19 mouse cellular contexts compared by ENCODE assay signal in the genomic region with DNA sequence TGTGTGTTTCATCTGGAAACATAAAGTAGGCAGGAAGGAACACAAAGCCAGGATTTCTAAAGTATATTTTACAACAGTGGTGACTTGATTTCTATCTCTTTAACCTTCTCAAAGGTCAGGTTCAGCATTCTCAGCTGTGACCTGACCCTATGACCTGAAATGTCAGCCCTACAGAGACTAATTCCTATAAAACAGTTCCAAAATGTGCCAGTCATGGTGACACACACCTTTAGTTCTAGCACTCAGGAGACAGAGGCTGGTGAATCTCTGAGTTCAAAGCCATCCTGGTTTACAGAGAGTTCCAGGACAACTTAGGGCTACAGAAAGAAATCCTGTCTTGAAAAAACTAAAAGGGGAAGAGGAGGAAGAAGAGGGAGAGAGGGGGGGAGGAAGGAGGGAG.
"Had no signal": no experiment of that assay in that cellular context is flagged by ENCODE, and none has a peak within 500 bp of the region (broad histone marks: within the 10 kb centered on the region; RNA-seq: fewer than 3 reads in every experiment).

No protein-coding gene starts in this region.

- H3K4me1 ChIP-seq: midbrain, embryonic 13.5 days; neural tube, embryonic 13.5 days; neural tube, embryonic 15.5 days; stomach, embryonic 15.5 days had no signal

- H3K9me3 ChIP-seq: midbrain, embryonic 13.5 days; neural tube, embryonic 13.5 days; neural tube, embryonic 15.5 days; stomach, embryonic 15.5 days had no signal

- ATAC-seq: midbrain, embryonic 13.5 days; midbrain, embryonic 16.5 days had no signal

- H3K36me3 ChIP-seq: midbrain, embryonic 13.5 days; neural tube, embryonic 13.5 days; neural tube, embryonic 15.5 days; stomach, embryonic 15.5 days had no signal

- H3K4me2 ChIP-seq: lung, embryonic 14.5 days; midbrain, embryonic 11.5 days; midbrain, embryonic 13.5 days; neural tube, embryonic 13.5 days; neural tube, embryonic 15.5 days; stomach, embryonic 15.5 days had no signal

- H3K27me3 ChIP-seq: midbrain, embryonic 13.5 days; neural tube, embryonic 13.5 days; neural tube, embryonic 15.5 days; stomach, embryonic 15.5 days had no signal

- H3K9ac ChIP-seq: lung, embryonic 14.5 days; midbrain, embryonic 13.5 days; neural tube, embryonic 13.5 days; neural tube, embryonic 15.5 days; stomach, embryonic 15.5 days had no signal

- DNase-seq: lung, adult 18-20 months; lung, embryonic 14.5 days; lung, postnatal 10 days; retina, postnatal 1 day; right cerebral cortex, adult 18-20 months; right cerebral cortex, postnatal 25 days; thymus, adult 2 months; thymus, postnatal 25 days; thymus, postnatal 4 days had no signal

- H3K27ac ChIP-seq: macrophage; midbrain, embryonic 13.5 days; neural tube, embryonic 13.5 days; neural tube, embryonic 15.5 days; stomach, embryonic 15.5 days; stomach, postnatal 0 days had no signal

- H3K4me3 ChIP-seq: megakaryocyte, embryonic 14.5 days; midbrain, embryonic 13.5 days; myocyte; neural tube, embryonic 13.5 days; neural tube, embryonic 15.5 days; stomach, embryonic 15.5 days had no signal
